Mouse (Mus musculus): ENCODE measurements around the gene Psmc3. TPM values are rescaled to one million over a fixed set of nuclear protein-coding genes. Genes with fewer than 3 reads are reported as not detected.

Gene Psmc3
- polyA plus RNA-seq, 1 experiment from 2014 or later, result 324 TPM

DNA sequence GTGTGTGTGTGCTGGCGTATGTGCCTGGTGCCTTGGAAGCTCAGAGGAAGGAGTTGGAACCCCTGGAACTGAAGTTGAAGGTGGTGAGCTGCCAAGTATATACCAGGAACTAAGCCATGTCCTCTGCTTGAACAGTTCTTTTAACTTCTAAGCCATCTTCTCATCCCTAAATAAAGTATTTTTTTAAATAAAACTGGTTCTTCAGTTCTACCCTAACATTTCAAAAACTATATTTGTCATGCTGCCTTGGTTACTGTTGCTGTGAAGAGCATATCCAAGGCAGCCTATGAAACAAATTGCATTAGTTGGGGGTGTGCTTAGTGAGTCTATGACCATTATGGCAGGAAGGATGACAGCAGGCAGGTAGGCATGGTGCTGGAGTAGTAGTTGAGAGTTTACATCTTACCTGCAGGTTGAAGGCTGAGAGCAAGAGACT is 28.7 kb upstream of the Psmc3 start:
- peaks cover 13% of the 10 kb centered on the region for H3K4me1 ChIP-seq (replicated peaks; ENCODE audit: control insufficient read depth, insufficient read depth, low read length)
- no peaks in the 10 kb centered on the region for H3K9me3 ChIP-seq (ENCODE audit: control insufficient read depth, low read length)
- H3K36me3 ChIP-seq (ENCODE audit: control insufficient read depth, insufficient read depth, low read length), result peaks cover 7% of the 10 kb centered on the region
- H3K27ac ChIP-seq (ENCODE audit: low read depth, low read length), result no peak overlapping the region
- peak overlapping the region; percentile 59 for H3K4me2 ChIP-seq
- no peaks in the 10 kb centered on the region for H3K27me3 ChIP-seq (replicated peaks; ENCODE audit: control insufficient read depth, insufficient read depth, low read length)
- H3K9ac ChIP-seq (ENCODE audit: low read depth, low read length), result peak overlapping the region; percentile 38; the same call in 1 of the 2 replicates
- peak overlapping the region; percentile 48; the same call in 1 of the 2 replicates for H3K4me3 ChIP-seq (ENCODE audit: low read depth, low read length)
- ATAC-seq (replicated peaks; ENCODE audit: low FRiP score) (no peak), DNase-seq (ENCODE audit: low spot score) (no peak)
- 94% methylated on average over 1 of the region's 1 CpGs for WGBS

DNA sequence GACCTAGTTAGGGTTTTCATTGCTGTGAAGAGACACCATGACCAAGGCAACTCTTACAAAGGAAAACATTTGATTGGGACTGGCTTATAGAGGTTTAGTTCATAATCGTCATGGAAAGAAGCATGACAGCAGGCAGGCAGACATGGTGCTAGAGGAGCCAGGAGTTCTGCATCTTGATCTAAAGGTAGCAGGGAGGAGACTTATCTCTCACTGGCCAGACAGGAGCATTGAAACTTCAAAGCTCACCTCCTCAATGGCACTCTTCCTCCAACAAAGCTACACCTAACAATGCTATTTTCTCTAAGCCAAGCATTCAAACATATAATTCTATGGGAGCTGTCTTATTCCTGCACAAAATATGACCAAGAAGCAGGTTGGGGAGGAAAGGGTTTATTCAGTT is 27.3 kb upstream of the Psmc3 start:
- Histone ChIP-seq H3K4me2 (peak overlapping the region; percentile 59), H3K27ac (ENCODE audit: low read depth, low read length) (peak overlapping the region; percentile 87), H3K9me3 (ENCODE audit: control insufficient read depth, low read length) (no peaks in the 10 kb centered on the region), H3K36me3 (ENCODE audit: control insufficient read depth, insufficient read depth, low read length) (no peaks in the 10 kb centered on the region), H3K4me1 (replicated peaks; ENCODE audit: control insufficient read depth, insufficient read depth, low read length) (peaks cover 13% of the 10 kb centered on the region), H3K9ac (ENCODE audit: low read depth, low read length) (peak overlapping the region; percentile 49), H3K27me3 (replicated peaks; ENCODE audit: control insufficient read depth, insufficient read depth, low read length) (no peaks in the 10 kb centered on the region), H3K4me3 (ENCODE audit: low read depth, low read length) (peak overlapping the region; percentile 48)
- ATAC-seq (replicated peaks; ENCODE audit: low FRiP score) (peak; percentile 77), DNase-seq (ENCODE audit: low spot score) (no peak)
- WGBS, result 45% methylated on average over 1 of the region's 1 CpGs

DNA sequence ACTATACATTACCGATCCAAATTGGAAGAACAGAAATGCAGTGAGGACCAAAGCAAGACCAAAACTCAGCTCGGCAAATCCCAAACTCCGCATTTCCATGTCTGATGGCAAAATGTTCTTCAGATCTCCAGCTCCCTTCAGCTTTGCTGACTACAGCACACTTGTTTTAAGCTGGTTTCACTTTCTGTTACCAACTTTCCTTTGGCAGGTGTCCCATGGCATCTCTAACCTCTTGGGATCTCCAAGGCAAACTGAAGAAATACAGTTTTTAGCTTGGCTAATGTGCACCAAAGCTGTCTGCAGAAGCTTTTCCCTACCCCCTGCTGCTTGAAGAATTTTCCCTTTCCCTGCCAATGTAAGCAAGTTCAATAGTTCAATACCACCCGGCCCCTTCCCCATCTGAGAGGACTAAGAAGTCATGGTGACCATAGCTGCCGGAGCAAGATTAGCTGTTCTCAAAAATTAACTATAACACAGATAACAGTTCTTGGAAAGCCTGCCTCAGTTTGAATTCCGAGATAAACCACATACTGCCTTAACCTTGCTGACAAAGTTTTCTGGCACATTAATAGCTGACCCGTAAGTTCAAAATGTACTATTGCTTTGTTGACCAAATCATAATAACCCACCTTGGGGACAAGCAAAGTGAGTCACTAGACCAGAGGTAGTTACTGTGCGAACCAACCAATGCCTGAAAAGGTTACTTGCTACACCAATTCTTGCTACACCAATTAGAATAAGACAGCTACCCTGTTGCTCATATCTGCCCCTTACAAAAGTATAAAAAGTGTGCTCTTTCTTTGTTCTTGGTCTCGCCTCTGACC is 26.2 kb upstream of the Psmc3 start:
- Histone ChIP-seq H3K4me3 (ENCODE audit: low read depth, low read length) (peak overlapping the region; percentile 48), H3K9me3 (ENCODE audit: control insufficient read depth, low read length) (no peaks in the 10 kb centered on the region), H3K27me3 (replicated peaks; ENCODE audit: control insufficient read depth, insufficient read depth, low read length) (no peaks in the 10 kb centered on the region), H3K36me3 (ENCODE audit: control insufficient read depth, insufficient read depth, low read length) (no peaks in the 10 kb centered on the region), H3K27ac (ENCODE audit: low read depth, low read length) (peak overlapping the region; percentile 87), H3K9ac (ENCODE audit: low read depth, low read length) (peak overlapping the region; percentile 49), H3K4me1 (replicated peaks; ENCODE audit: control insufficient read depth, insufficient read depth, low read length) (peaks cover 13% of the 10 kb centered on the region), H3K4me2 (peak overlapping the region; percentile 59)
- no peak for DNase-seq (ENCODE audit: low spot score)
- WGBS, result 61% methylated on average over 9 of the region's 9 CpGs
- ATAC-seq (replicated peaks; ENCODE audit: low FRiP score), result peak; percentile 71

DNA sequence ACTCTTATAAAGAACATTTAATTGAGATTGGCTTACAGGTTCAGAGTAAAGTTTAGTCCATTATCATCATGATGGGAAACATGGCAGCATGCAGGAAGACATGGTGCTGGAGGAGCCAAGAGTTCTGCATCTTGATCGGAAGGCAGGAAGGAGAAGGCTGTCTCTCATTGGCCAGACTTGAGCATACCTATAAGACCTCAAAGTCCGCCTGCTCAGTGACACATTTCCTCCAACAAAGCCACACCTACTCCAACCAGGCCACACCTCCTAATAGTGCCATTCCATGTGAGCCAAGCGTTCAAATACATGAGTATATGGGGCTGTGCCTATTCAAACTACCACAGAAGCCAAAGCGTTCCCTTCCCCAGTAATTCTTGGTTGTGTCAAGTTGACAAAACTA is 22.6 kb upstream of the Psmc3 start:
- Histone ChIP-seq H3K36me3 (ENCODE audit: control insufficient read depth, insufficient read depth, low read length) (no peaks in the 10 kb centered on the region), H3K4me3 (ENCODE audit: low read depth, low read length) (no peak overlapping the region), H3K4me1 (replicated peaks; ENCODE audit: control insufficient read depth, insufficient read depth, low read length) (peaks cover 6% of the 10 kb centered on the region; the same call in 1 of the 2 replicates), H3K9me3 (ENCODE audit: control insufficient read depth, low read length) (no peaks in the 10 kb centered on the region), H3K4me2 (no peak overlapping the region), H3K27ac (ENCODE audit: low read depth, low read length) (no peak overlapping the region), H3K27me3 (replicated peaks; ENCODE audit: control insufficient read depth, insufficient read depth, low read length) (no peaks in the 10 kb centered on the region), H3K9ac (ENCODE audit: low read depth, low read length) (no peak overlapping the region)
- no peak for DNase-seq (ENCODE audit: low spot score)
- WGBS, result 78% methylated on average over 4 of the region's 4 CpGs
- ATAC-seq (replicated peaks; ENCODE audit: low FRiP score), result no peak

DNA sequence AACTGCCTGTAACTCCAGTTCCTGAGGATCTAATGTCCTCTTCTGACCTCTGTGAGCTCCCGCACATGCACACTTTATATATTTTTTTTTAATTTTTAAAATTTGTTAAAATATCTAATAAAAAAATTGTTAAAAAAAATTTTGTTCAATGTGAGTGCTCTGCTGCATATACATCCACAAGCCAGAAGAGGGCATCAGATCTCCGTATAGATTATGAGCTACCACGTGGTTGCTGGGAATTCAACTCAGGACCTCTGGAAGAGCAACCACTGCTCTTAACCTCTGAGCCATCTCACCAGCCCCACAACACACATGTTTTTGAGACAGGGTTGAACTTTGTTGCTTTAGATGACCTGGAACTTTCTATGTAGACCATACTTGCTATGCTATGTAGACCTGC is 20.8 kb upstream of the Psmc3 start:
- ATAC-seq (replicated peaks; ENCODE audit: low FRiP score), result no peak
- H3K36me3 ChIP-seq (ENCODE audit: control insufficient read depth, insufficient read depth, low read length), result no peaks in the 10 kb centered on the region
- H3K27me3 ChIP-seq (replicated peaks; ENCODE audit: control insufficient read depth, insufficient read depth, low read length), result no peaks in the 10 kb centered on the region
- no peak overlapping the region for H3K9ac ChIP-seq (ENCODE audit: low read depth, low read length)
- no peak overlapping the region for H3K4me2 ChIP-seq
- 15% methylated on average over 3 of the region's 3 CpGs for WGBS
- DNase-seq (ENCODE audit: low spot score), result no peak
- H3K27ac ChIP-seq (ENCODE audit: low read depth, low read length), result no peak overlapping the region
- H3K4me1 ChIP-seq (replicated peaks; ENCODE audit: control insufficient read depth, insufficient read depth, low read length), result peaks cover 5% of the 10 kb centered on the region; the same call in 1 of the 2 replicates
- no peaks in the 10 kb centered on the region for H3K9me3 ChIP-seq (ENCODE audit: control insufficient read depth, low read length)
- H3K4me3 ChIP-seq (ENCODE audit: low read depth, low read length), result no peak overlapping the region

DNA sequence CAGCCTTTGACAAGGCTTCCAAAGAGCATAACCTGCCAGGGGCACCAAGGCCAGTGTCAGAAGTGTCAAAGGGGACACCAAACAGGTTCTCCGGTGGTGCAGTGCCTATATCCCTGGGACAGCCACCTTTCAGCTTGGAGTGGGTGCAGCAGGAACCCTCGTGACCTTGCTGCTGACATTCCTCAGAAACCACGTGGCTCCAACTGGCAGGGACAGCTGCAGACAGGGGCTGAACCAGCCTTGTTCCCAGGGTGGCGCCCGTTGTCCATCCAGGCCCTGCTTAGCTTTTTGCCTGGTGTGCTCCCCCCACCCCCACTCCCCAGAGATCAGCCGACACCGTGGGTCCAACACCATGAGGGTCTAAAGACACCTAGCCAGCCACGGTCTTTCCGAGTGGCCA is 18.4 kb upstream of the Psmc3 start, which contains the start of gene Rapsn:
Gene Rapsn, plus strand, starts transcription at position 236 of the 400 bp plus-strand sequence.
- H3K27ac ChIP-seq (ENCODE audit: low read depth, low read length), result no peak within 1 kb of the TSS
- no peaks in the 10 kb centered on the region for H3K27me3 ChIP-seq (replicated peaks; ENCODE audit: control insufficient read depth, insufficient read depth, low read length)
- no peak within 1 kb of the TSS for H3K9ac ChIP-seq (ENCODE audit: low read depth, low read length)
- no peaks in the 10 kb centered on the region for H3K4me1 ChIP-seq (replicated peaks; ENCODE audit: control insufficient read depth, insufficient read depth, low read length)
- no peaks in the 10 kb centered on the region for H3K9me3 ChIP-seq (ENCODE audit: control insufficient read depth, low read length)
- ATAC-seq (replicated peaks; ENCODE audit: low FRiP score), result no peak
- no peak within 1 kb of the TSS for H3K4me2 ChIP-seq
- H3K4me3 ChIP-seq (ENCODE audit: low read depth, low read length), result no peak within 1 kb of the TSS
- DNase-seq (ENCODE audit: low spot score), result no peak
- 70% methylated on average over 9 of the region's 9 CpGs for WGBS
- no peaks in the 10 kb centered on the region for H3K36me3 ChIP-seq (ENCODE audit: control insufficient read depth, insufficient read depth, low read length)

DNA sequence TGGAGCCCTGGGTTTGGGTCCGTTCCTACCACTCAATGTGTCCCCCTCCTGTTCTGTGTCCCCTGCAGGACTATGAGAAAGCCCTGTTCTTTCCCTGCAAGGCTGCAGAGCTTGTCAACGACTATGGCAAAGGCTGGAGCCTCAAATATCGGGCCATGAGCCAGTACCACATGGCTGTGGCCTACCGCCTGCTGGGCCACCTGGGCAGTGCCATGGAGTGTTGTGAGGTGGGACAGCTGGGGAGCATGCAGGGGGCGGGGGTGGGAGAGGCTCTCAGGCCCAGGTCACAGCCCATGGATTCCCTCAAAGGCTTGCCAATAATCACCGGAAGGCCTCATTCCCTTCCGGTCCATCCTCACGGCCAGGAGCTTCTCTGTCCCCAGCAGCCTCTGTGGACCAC is 12.0 kb upstream of the Psmc3 start:
- H3K27me3 ChIP-seq (replicated peaks; ENCODE audit: control insufficient read depth, insufficient read depth, low read length), result no peaks in the 10 kb centered on the region
- 76% methylated on average over 8 of the region's 8 CpGs for WGBS
- H3K27ac ChIP-seq (ENCODE audit: low read depth, low read length), result no peak overlapping the region
- H3K9me3 ChIP-seq (ENCODE audit: control insufficient read depth, low read length), result no peaks in the 10 kb centered on the region
- ATAC-seq (replicated peaks; ENCODE audit: low FRiP score) (no peak), DNase-seq (ENCODE audit: low spot score) (no peak)
- H3K36me3 ChIP-seq (ENCODE audit: control insufficient read depth, insufficient read depth, low read length), result no peaks in the 10 kb centered on the region
- H3K9ac ChIP-seq (ENCODE audit: low read depth, low read length), result no peak overlapping the region
- H3K4me2 ChIP-seq, result no peak overlapping the region
- H3K4me3 ChIP-seq (ENCODE audit: low read depth, low read length), result no peak overlapping the region
- H3K4me1 ChIP-seq (replicated peaks; ENCODE audit: control insufficient read depth, insufficient read depth, low read length), result peaks cover 18% of the 10 kb centered on the region

DNA sequence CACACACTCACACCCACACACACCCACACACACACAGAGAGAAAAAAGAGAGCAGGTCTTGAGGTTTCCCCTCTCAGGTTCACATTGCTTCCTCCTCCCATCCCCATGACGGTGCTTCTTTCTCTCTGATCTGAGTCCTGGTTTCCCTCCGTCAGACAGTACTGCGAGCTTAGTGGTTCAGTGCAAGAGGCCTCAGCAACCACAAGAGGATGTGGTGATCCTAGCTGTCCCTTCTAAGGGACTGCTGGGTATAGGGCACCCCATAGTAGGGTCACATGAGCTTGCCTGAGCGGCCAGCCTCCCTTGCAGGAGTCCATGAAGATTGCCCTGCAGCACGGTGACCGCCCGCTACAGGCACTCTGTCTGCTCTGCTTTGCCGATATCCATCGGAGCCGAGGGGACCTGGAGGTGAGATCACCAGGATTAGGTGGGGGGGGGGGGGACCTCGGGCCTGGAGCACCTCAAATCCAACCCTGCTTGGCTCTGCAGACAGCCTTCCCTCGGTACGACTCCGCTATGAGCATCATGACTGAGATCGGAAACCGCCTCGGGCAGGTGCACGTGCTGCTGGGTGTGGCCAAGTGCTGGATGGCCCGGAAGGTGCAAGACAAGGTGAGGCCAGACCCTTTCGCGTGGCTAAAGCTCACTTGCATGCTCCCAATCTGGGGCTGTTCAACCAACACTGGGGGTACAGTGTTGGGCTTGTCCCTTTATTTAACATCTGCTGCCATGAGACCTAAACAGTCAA is 11.0 kb upstream of the Psmc3 start:
- H3K4me3 ChIP-seq (ENCODE audit: low read depth, low read length), result no peak overlapping the region
- no peak overlapping the region for H3K9ac ChIP-seq (ENCODE audit: low read depth, low read length)
- no peaks in the 10 kb centered on the region for H3K36me3 ChIP-seq (ENCODE audit: control insufficient read depth, insufficient read depth, low read length)
- ATAC-seq (replicated peaks; ENCODE audit: low FRiP score) (peak; percentile 15; the same call in 1 of the 2 replicates), DNase-seq (ENCODE audit: low spot score) (no peak)
- H3K4me1 ChIP-seq (replicated peaks; ENCODE audit: control insufficient read depth, insufficient read depth, low read length), result peaks cover 20% of the 10 kb centered on the region
- H3K27me3 ChIP-seq (replicated peaks; ENCODE audit: control insufficient read depth, insufficient read depth, low read length), result no peaks in the 10 kb centered on the region
- H3K9me3 ChIP-seq (ENCODE audit: control insufficient read depth, low read length), result no peaks in the 10 kb centered on the region
- 0 out of 2 replicates have a peak overlapping the region, but pooled peaks have one; percentile 15 for H3K4me2 ChIP-seq
- no peak overlapping the region for H3K27ac ChIP-seq (ENCODE audit: low read depth, low read length)
- WGBS, result 60% methylated on average over 21 of the region's 21 CpGs

All from liver, embryonic 11.5 days (tissue).